Mouse (Mus musculus) megakaryocyte, embryonic 14.5 days (primary cell): ENCODE measurements around the gene Trim29. TPM values are rescaled to one million over a fixed set of nuclear protein-coding genes. Genes with fewer than 3 reads are reported as not detected.

Experiments used
- H3K27me3 ChIP-seq: replicated peaks from 2 replicates; pipeline ENCODE3; 2012; ENCODE audit warnings: inconsistent platforms
- H3K36me3 ChIP-seq: replicated peaks from 2 replicates; pipeline ENCODE3; 2012; ENCODE audit warnings: low read length, inconsistent platforms, mixed read lengths
- H3K4me1 ChIP-seq: 2 replicates; pipeline ENCODE4 v1.6.1; 2012; ENCODE audit warnings: inconsistent platforms
- H3K4me3 ChIP-seq: replicated peaks from 2 replicates; pipeline ENCODE3; 2012; ENCODE audit warnings: moderate library complexity, mild to moderate bottlenecking, inconsistent platforms
- H3K9me3 ChIP-seq: 2 replicates; pipeline ENCODE4 v1.6.1; 2012; ENCODE audit warnings: inconsistent platforms
- FLI1 ChIP-seq: IDR thresholded peaks from 2 replicates; pipeline ENCODE4 v1.6.1; 2012; ENCODE audit warnings: low read length, inconsistent platforms, mixed read lengths
- GATA1 ChIP-seq: IDR thresholded peaks from 3 replicates; pipeline ENCODE4 v1.6.1; 2012; ENCODE audit warnings: mixed read lengths, low read length, inconsistent platforms, borderline replicate concordance
- polyA plus RNA-seq: library from polyadenylated mRNA; stranded (reverse); fragments of >175 nt; gene quantifications from 2 replicates; pipeline ENCODE4 v1.2.3, GENCODE M21; 2012; ENCODE audit warnings: low replicate concordance; ENCODE audit not compliant: insufficient read depth

The Trim29 gene
- polyA plus RNA-seq, 1 experiment = 0.18 TPM

DNA sequence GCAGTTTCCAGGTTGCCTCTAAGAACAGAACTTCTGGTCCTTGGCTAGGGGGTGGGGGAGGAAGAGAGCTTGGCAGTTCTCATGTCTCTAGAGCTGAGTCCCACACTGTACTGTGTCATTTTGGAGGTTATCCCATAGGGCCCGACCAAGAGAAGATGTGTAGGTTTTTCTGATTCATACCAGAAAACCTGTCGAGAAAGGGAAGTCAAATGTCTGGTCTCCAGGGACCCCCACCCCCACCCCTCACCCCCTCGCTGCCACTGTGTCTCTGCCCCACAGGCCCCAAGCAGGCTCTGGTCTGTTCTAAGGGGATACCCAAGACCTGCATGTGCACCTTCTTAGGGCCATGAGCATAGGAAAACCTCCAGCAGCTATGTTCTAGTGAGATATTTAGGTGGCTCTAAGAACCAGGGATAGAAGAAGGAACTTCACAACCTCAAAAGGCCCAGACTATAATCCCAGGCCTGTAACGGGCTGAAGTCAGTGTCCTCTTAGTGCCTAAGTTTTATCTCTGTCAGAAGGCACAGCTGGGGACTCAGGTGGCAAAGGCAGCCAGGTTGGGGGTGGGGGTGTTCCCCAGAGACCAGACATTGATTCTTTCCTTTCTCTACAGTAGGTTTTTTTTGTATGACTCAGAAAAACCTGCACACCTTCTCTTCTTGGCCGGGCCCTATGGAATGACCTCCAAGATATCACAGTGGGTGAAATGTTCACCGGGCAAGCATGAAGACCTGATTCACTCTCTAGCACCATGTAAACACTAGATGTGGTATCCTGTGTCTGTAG, 1.4 kb upstream of the Trim29 start:
- Histone ChIP-seq H3K36me3 (no peaks in the 10 kb centered on the region), H3K27me3 (peaks cover 46% of the 10 kb centered on the region), H3K4me1 (peaks cover 9% of the 10 kb centered on the region; the same call in 1 of the 2 replicates), H3K9me3 (no peaks in the 10 kb centered on the region), H3K4me3 (no peak overlapping the region)
- TF ChIP-seq GATA1 = no peak

DNA sequence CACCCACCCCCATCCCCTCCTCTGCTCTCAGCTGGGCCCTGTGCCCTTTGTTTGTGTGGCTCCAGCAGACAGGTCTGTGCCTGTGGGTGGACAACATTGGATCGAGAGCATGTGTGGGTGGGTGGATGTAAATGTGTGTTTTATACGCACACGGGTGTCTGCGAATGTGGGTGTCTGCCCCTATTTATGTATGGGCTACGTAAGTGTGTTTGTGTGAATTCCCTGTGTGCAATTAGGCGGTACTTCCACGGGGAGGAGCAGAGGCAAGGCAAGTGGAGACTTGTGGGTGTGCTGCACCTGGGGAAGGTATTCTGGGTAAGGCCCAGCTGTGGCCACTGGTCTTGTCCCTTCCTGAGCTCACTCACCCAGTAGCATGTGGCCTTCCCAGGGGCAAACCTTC, 1.5 kb downstream of the Trim29 start:
- Histone ChIP-seq H3K4me3 (no peak overlapping the region), H3K36me3 (no peaks in the 10 kb centered on the region), H3K27me3 (peaks cover 63% of the 10 kb centered on the region), H3K4me1 (no peaks in the 10 kb centered on the region), H3K9me3 (no peaks in the 10 kb centered on the region)
- TF ChIP-seq FLI1 = no peak
- TF ChIP-seq GATA1 = no peak

DNA sequence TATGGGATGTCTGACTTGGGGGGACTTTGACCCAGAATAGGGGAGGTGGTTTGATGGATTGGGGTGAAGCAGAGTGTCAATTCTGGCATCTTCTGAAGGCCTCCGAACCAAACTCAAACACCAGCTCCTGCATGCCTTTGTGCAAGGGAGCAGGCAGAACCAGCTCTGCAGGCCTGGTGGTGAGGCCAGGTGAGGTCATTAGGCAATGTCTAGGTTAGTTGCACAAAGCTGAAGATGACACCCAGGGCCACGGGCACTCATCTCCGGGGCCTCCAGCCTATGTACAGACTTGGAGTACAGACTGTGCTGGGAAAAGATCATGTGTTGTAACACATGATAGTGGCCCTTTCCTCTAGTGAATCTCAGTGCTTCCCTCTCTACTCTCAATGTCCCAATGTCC, 3.2 kb downstream of the Trim29 start:
- no peaks in the 10 kb centered on the region for H3K4me1 ChIP-seq
- H3K4me3 ChIP-seq = no peak overlapping the region
- H3K9me3 ChIP-seq = no peaks in the 10 kb centered on the region
- TF ChIP-seq GATA1 (no peak), FLI1 (no peak)
- no peaks in the 10 kb centered on the region for H3K36me3 ChIP-seq
- peaks cover 65% of the 10 kb centered on the region for H3K27me3 ChIP-seq

DNA sequence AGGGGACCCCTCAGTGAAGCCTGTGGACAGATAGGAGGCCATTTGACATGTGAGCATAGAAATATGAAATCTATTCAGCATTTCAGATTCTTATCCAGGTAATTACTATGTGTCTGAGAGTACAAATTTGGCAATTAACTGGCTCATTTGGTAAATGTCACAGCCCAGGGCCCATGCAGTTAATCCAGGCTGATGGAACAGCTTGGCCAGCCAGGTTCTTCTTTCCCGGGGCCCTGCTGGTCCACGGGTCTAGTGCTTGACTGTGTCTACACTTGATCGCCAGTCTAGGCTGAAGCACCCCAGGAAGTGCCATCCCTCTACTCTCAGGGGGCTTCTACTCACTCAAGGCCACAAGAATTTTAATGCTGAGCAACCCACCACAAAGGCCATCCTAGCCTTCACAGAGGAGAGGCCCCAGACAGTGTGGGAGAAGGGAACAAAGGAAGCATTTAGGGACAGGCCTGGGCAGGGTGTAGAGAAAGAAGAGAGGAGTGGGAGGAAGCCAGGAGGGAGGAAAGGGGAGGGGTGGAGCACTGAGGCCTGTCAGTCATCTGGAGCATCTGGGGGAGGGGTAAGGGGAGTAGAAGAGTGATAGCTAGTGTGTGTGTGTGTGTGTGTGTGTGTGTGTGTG, 4.8 kb downstream of the Trim29 start:
- H3K36me3 ChIP-seq = no peaks in the 10 kb centered on the region
- no peak overlapping the region for H3K4me3 ChIP-seq
- no peaks in the 10 kb centered on the region for H3K4me1 ChIP-seq
- peaks cover 64% of the 10 kb centered on the region for H3K27me3 ChIP-seq
- no peaks in the 10 kb centered on the region for H3K9me3 ChIP-seq
- TF ChIP-seq GATA1 (no peak), FLI1 (no peak)

DNA sequence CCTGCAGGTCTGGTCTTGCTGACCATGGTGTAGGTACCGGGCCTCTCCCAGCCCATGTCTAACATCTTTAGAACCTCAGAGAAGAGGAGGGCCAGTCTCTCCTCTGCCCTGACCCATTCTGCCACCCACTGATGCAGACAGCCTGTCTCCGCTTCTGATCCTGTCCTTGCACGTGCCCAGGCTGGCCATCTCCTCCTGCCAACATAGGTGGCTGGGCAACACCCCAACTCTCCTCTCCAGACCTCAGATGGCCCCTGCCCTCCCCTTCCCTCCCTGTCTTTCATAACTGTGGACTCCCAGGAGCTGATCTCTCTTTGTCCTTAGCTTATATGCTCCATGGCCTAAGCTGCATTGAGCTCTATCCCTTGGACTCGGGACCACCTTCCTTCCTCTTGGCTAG, 5.8 kb downstream of the Trim29 start:
- TF ChIP-seq FLI1 (no peak), GATA1 (no peak)
- no peak overlapping the region for H3K4me3 ChIP-seq
- no peaks in the 10 kb centered on the region for H3K4me1 ChIP-seq
- H3K36me3 ChIP-seq = no peaks in the 10 kb centered on the region
- H3K9me3 ChIP-seq = no peaks in the 10 kb centered on the region
- peaks cover 56% of the 10 kb centered on the region for H3K27me3 ChIP-seq

DNA sequence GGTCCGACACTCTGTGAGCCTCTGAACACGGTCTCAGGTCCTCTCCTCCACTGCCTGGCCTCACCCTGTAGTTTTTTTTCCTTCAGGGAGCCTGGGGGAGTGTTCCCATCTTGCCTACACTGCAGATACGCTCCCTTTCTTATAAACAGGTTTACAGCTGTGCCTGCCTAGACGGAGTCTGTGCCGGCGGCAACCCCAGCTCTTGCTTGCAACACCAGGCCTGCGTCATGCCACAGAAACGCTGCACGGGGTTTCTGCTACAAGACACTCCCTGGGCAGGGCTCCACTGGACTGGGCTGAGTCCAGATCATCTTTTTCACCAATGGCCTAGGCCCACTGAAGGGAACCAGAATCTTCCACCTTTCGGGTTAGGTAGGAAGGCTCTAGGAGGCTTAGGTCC, 8.0 kb downstream of the Trim29 start:
- no peaks in the 10 kb centered on the region for H3K4me1 ChIP-seq
- no peaks in the 10 kb centered on the region for H3K9me3 ChIP-seq
- no peak overlapping the region for H3K4me3 ChIP-seq
- TF ChIP-seq FLI1 (no peak), GATA1 (no peak)
- peaks cover 51% of the 10 kb centered on the region for H3K27me3 ChIP-seq
- no peaks in the 10 kb centered on the region for H3K36me3 ChIP-seq

DNA sequence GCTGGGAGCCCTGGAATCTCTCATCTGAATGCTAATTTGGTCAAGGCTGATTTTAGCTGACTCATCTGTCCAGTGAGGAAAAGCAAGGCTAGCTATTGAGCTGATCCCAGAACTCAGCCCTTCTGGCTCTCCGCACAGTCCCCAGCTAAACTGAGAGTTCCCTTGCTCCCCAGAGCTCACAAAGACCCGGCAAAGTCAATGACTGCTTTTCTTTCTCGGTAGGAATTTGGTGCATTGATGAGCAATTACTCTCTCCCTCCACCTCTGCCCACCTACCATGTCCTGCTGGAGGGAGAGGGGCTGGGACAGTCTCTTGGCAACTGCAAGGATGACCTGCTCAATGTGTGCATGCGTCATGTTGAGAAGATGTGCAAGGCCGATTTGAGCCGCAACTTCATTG, 11.3 kb downstream of the Trim29 start:
- TF ChIP-seq GATA1 (no peak), FLI1 (no peak)
- Histone ChIP-seq H3K36me3 (no peaks in the 10 kb centered on the region), H3K27me3 (peaks cover 47% of the 10 kb centered on the region), H3K4me1 (no peaks in the 10 kb centered on the region), H3K9me3 (no peaks in the 10 kb centered on the region), H3K4me3 (no peak overlapping the region)

DNA sequence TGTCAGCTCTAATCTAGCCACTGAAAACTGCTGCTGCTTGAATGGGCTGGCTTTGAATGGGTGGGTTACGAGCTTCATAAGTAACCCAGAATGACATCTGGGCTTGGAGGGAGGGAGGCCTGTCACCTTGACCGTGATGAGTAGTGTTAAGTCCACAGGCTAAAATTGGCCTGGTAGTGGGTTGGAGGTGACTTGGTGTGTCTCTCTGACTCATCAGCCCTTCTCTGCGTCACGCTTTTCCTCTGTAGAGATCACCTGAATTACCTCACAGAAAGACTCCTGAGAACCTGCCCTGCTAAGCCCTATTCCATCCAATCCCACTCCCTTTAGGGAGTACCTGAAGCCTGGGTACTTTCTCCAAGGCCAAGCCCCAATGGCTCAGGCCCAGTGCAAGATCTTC, 12.0 kb downstream of the Trim29 start:
- H3K9me3 ChIP-seq = no peaks in the 10 kb centered on the region
- no peak overlapping the region for H3K4me3 ChIP-seq
- TF ChIP-seq GATA1 = no peak
- no peaks in the 10 kb centered on the region for H3K4me1 ChIP-seq
- no peaks in the 10 kb centered on the region for H3K36me3 ChIP-seq
- peaks cover 47% of the 10 kb centered on the region for H3K27me3 ChIP-seq

DNA sequence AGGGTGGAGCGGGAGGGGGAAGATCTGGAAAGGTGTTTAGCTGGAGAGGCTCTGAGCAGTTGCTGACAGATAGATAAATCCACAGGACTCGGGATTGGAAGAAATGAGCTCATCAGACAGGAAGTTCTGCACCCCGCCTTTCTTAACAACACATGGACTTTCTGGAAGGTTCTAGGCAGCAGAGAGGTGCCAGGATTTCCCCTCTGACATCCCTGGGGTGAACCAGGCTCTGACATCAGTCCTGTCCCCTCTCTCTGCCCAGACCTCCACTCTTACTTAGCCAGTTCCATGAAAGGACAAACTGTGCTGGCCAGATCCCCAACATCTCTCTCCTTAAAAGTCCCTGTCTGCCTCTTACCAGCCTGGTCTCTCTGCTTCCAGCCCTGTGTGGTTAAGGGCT, 14.8 kb downstream of the Trim29 start:
- H3K4me1 ChIP-seq = no peaks in the 10 kb centered on the region
- TF ChIP-seq FLI1 (no peak), GATA1 (no peak)
- no peaks in the 10 kb centered on the region for H3K9me3 ChIP-seq
- H3K36me3 ChIP-seq = no peaks in the 10 kb centered on the region
- H3K27me3 ChIP-seq = peaks cover 51% of the 10 kb centered on the region
- no peak overlapping the region for H3K4me3 ChIP-seq

DNA sequence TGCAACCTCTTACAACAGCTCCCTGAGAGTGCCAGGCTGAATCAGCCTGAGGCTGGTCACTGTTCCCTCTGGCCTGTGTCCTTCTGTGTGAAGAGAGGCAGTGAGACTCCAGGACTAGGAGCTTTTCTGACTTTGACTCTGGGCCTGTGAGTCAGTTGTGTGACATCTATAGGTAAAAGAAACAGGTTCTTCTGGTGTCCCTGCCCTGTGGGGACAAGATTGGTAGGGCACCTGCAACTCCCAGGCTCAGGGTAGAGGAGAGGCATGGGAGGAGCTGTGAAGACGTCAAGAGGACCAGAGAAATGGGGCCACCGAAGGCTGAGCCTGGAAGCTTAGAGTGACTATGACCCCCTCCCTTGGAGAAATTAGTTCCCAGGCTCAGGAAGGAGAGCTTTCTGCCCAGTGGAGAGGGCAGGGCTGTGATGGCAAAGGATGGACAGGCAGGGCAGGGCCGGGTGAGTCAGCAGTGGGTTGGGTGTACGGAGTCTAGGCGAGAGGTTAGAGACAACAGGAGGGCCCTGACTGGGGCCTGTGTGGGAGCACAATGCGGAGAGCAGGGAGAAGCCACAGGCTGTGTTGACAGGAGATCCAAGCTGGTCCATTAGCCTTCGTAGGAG, 15.5 kb downstream of the Trim29 start:
- Histone ChIP-seq H3K9me3 (no peaks in the 10 kb centered on the region), H3K36me3 (no peaks in the 10 kb centered on the region), H3K4me3 (no peak overlapping the region), H3K4me1 (no peaks in the 10 kb centered on the region), H3K27me3 (peaks cover 50% of the 10 kb centered on the region)
- no peak for TF ChIP-seq FLI1
- no peak for TF ChIP-seq GATA1
